Comparison of ENCODE assay signal across 10 mouse cellular contexts in genomic region chr5:112001742-112002701, GRCm38 (mm10).
DNase-seq lines count a peak whose midpoint lies in the region; ATAC-seq lines count a peak whose summit lies in the region.
"Had no signal": no experiment of that assay in that cellular context is flagged by ENCODE, and none has a peak within 500 bp of the region (broad histone marks: within the 10 kb centered on the region; RNA-seq: fewer than 3 reads in every experiment).

No protein-coding gene starts in this region.

- no peaks in the 10 kb centered on the region for H3K27me3 ChIP-seq in embryonic facial prominence, embryonic 11.5 days (ENCODE audit: control insufficient read depth, insufficient read depth, low read length)
- no peaks in the 10 kb centered on the region for H3K27me3 ChIP-seq in midbrain, embryonic 16.5 days (ENCODE audit: control insufficient read depth, insufficient read depth, low read depth, low read length)
- H3K27me3 ChIP-seq: stomach, embryonic 15.5 days had no signal

- ATAC-seq in embryonic facial prominence, embryonic 11.5 days (replicated peaks; ENCODE audit: insufficient number of reproducible peaks, low FRiP score, low TSS enrichment, low read depth) = peak; percentile 77
- peak; percentile 75 for ATAC-seq in midbrain, embryonic 16.5 days

- H3K4me2 ChIP-seq in embryonic facial prominence, embryonic 11.5 days (ENCODE audit: low read depth, low read length) = no peak overlapping the region
- H3K4me2 ChIP-seq in midbrain, embryonic 16.5 days (ENCODE audit: low read length) = peak overlapping the region; percentile 27
- H3K4me2 ChIP-seq: heart, embryonic 13.5 days; stomach, embryonic 15.5 days had no signal

- no peak overlapping the region for H3K27ac ChIP-seq in embryonic facial prominence, embryonic 11.5 days (replicated peaks; ENCODE audit: low read depth, low read length)
- peak overlapping the region; percentile 75 for H3K27ac ChIP-seq in midbrain, embryonic 16.5 days (ENCODE audit: low read length)
- H3K27ac ChIP-seq: heart, embryonic 13.5 days; stomach, embryonic 15.5 days had no signal

- intact Hi-C loops in gastrocnemius, postnatal 14 days (cut with DNase I; ENCODE audit: low total_unique reads) = no loop called here

- H3K4me3 ChIP-seq in embryonic facial prominence, embryonic 11.5 days (ENCODE audit: low read depth, low read length) = no peak overlapping the region
- no peak overlapping the region for H3K4me3 ChIP-seq in midbrain, embryonic 16.5 days (ENCODE audit: low read depth, low read length)
- H3K4me3 ChIP-seq: heart, embryonic 13.5 days; stomach, embryonic 15.5 days had no signal

- 5% methylated on average over 32 of the region's 32 CpGs for WGBS in embryonic facial prominence, embryonic 11.5 days
- WGBS in midbrain, embryonic 16.5 days = 6% methylated on average over 32 of the region's 32 CpGs

- no peaks in the 10 kb centered on the region; the same call in 1 of the 2 replicates for H3K9me3 ChIP-seq in embryonic facial prominence, embryonic 11.5 days (replicated peaks; ENCODE audit: control insufficient read depth, low read length)
- H3K9me3 ChIP-seq in midbrain, embryonic 16.5 days (replicated peaks; ENCODE audit: control insufficient read depth, low read length, poor library complexity, severe bottlenecking) = peaks cover 4% of the 10 kb centered on the region; the same call in 1 of the 2 replicates
- H3K9me3 ChIP-seq: stomach, embryonic 15.5 days had no signal

- peaks cover 6% of the 10 kb centered on the region for H3K4me1 ChIP-seq in embryonic facial prominence, embryonic 11.5 days (ENCODE audit: control insufficient read depth, insufficient read depth, low read length)
- H3K4me1 ChIP-seq in midbrain, embryonic 16.5 days (ENCODE audit: control insufficient read depth, insufficient read depth, low read length) = peaks cover 19% of the 10 kb centered on the region

- H3K36me3 ChIP-seq in embryonic facial prominence, embryonic 11.5 days (replicated peaks; ENCODE audit: control insufficient read depth, insufficient read depth, low read depth, low read length) = no peaks in the 10 kb centered on the region
- H3K36me3 ChIP-seq in midbrain, embryonic 16.5 days (ENCODE audit: control insufficient read depth, insufficient read depth, low read length) = no peaks in the 10 kb centered on the region
- H3K36me3 ChIP-seq: heart, embryonic 13.5 days; stomach, embryonic 15.5 days had no signal

- peak; percentile 20 for DNase-seq in gastrocnemius, postnatal 14 days
- DNase-seq in gastrocnemius, postnatal 25 days = no peak
- peak; percentile 69 for DNase-seq in embryonic facial prominence, embryonic 11.5 days (ENCODE audit: low spot score)
- peak; percentile 53 for DNase-seq in hindlimb bud, embryonic 11.5 days (ENCODE audit: extremely low spot score, low read depth, low spot score)
- DNase-seq in thymus, postnatal 14 days = no peak
- no peak for DNase-seq in frontal cortex, postnatal 14 days (ENCODE audit: low spot score in 2 of 2)
- no peak for DNase-seq in urinary bladder, postnatal 25 days (ENCODE audit: low spot score)

- no peak overlapping the region for H3K9ac ChIP-seq in embryonic facial prominence, embryonic 11.5 days (replicated peaks; ENCODE audit: low read length)
- H3K9ac ChIP-seq in midbrain, embryonic 16.5 days (ENCODE audit: low read depth, low read length) = peak overlapping the region; percentile 30; the same call in 1 of the 2 replicates
- H3K9ac ChIP-seq: heart, embryonic 13.5 days; stomach, embryonic 15.5 days had no signal

Comparison
In these comparisons a context has a peak if more than half of its experiments do, and no peak if none do; other contexts are left out.
1. DNase-seq: peak in gastrocnemius, postnatal 14 days (single experiment), embryonic facial prominence, embryonic 11.5 days (single experiment) and hindlimb bud, embryonic 11.5 days (single experiment); none in gastrocnemius, postnatal 25 days (single experiment), thymus, postnatal 14 days (single experiment), frontal cortex, postnatal 14 days (0 of 2) and urinary bladder, postnatal 25 days (single experiment).